Mouse (Mus musculus) hindbrain, embryonic 13.5 days (tissue): ENCODE measurements around the gene Npw. TPM values are rescaled to one million over a fixed set of nuclear protein-coding genes. Genes with fewer than 3 reads are reported as not detected.

ENCODE experiments used
- polyA plus RNA-seq: library from polyadenylated mRNA; unstranded; fragments of >200 nt; fragmentation: Nextera tagmentation; extraction: Ambion mirVana; gene quantifications from 2 replicates; pipeline ENCODE4 v1.2.1, GENCODE M21; 2015

The Npw gene
- polyA plus RNA-seq, 1 experiment from 2014 or later: not detected

Other genes starting within 250 kb of the Npw start
- gene Rnps1, start 243.9 kb downstream of the Npw start, polyA plus RNA-seq: 328 and 342 TPM in 2 replicates
- 47.4 and 55.6 TPM in 2 replicates for gene Eci1, start 231.8 kb downstream of the Npw start, polyA plus RNA-seq
- gene Dnase1l2, start 215.4 kb downstream of the Npw start, polyA plus RNA-seq: 5.1 and 6.0 TPM in 2 replicates
- gene E4f1, start 188.1 kb downstream of the Npw start, polyA plus RNA-seq: 41.9 and 43.5 TPM in 2 replicates
- gene Pgp, start 188.1 kb downstream of the Npw start, polyA plus RNA-seq: 55.4 and 56.9 TPM in 2 replicates
- 0.27 and 1.2 TPM in 2 replicates for gene Bricd5, start 184.6 kb downstream of the Npw start, polyA plus RNA-seq
- gene Mlst8, start 179.4 kb downstream of the Npw start, polyA plus RNA-seq: 35.5 and 36.1 TPM in 2 replicates
- gene Caskin1, start 169.9 kb downstream of the Npw start, polyA plus RNA-seq: 32.8 and 34.3 TPM in 2 replicates
- 86.0 and 89.9 TPM in 2 replicates for gene Traf7, start 130.5 kb downstream of the Npw start, polyA plus RNA-seq
- 2.8 and 3.1 TPM in 2 replicates for gene Rab26, start 124.2 kb downstream of the Npw start, polyA plus RNA-seq
- 20.1 and 21.6 TPM in 2 replicates for gene Pkd1, start 108.6 kb downstream of the Npw start, polyA plus RNA-seq
- 67.9 and 76.0 TPM in 2 replicates for gene Tsc2, start 25.8 kb downstream of the Npw start, polyA plus RNA-seq
- gene Nthl1, start 25.8 kb downstream of the Npw start, polyA plus RNA-seq: 8.2 and 8.8 TPM in 2 replicates
- 32.7 and 34.3 TPM in 2 replicates for gene Slc9a3r2, start 8.1 kb downstream of the Npw start, polyA plus RNA-seq
- gene Zfp598, start 11.2 kb upstream of the Npw start, polyA plus RNA-seq: 17.7 and 17.8 TPM in 2 replicates
- 114 and 115 TPM in 2 replicates for gene Syngr3, start 31.5 kb upstream of the Npw start, polyA plus RNA-seq
- 38.7 and 38.9 TPM in 2 replicates for gene Gfer, start 37.7 kb upstream of the Npw start, polyA plus RNA-seq
- 2.9 and 3.4 TPM in 2 replicates for gene Noxo1, start 37.8 kb upstream of the Npw start, polyA plus RNA-seq
- 69.0 and 70.6 TPM in 2 replicates for gene Tbl3, start 49.2 kb upstream of the Npw start, polyA plus RNA-seq
- 0.27 TPM in 1 of 2 replicates, not detected in the other for gene Rnf151, start 59.6 kb upstream of the Npw start, polyA plus RNA-seq
- gene Rps2, start 59.7 kb upstream of the Npw start, polyA plus RNA-seq: 782 and 783 TPM in 2 replicates
- gene Ndufb10, start 66.0 kb upstream of the Npw start, polyA plus RNA-seq: 259 and 262 TPM in 2 replicates
- gene Rpl3l, start 69.4 kb upstream of the Npw start, polyA plus RNA-seq: not detected in 2 replicates
- 20.2 and 24.0 TPM in 2 replicates for gene Msrb1, start 78.2 kb upstream of the Npw start, polyA plus RNA-seq
- gene Hs3st6, start 94.5 kb upstream of the Npw start, polyA plus RNA-seq: 0.28 and 0.45 TPM in 2 replicates
- gene Meiob, start 145.8 kb upstream of the Npw start, polyA plus RNA-seq: not detected in 2 replicates
- gene Hagh, start 181.7 kb upstream of the Npw start, polyA plus RNA-seq: 49.7 and 51.7 TPM in 2 replicates
- gene Fahd1, start 191.9 kb upstream of the Npw start, polyA plus RNA-seq: 18.6 and 20.1 TPM in 2 replicates
- 0.17 and 0.25 TPM in 2 replicates for gene Igfals, start 207.5 kb upstream of the Npw start, polyA plus RNA-seq
- gene Nubp2, start 227.9 kb upstream of the Npw start, polyA plus RNA-seq: 71.3 and 74.4 TPM in 2 replicates
- gene Spsb3, start 228.2 kb upstream of the Npw start, polyA plus RNA-seq: 72.8 and 80.0 TPM in 2 replicates
- gene Eme2, start 236.6 kb upstream of the Npw start, polyA plus RNA-seq: 31.4 and 31.8 TPM in 2 replicates
- gene Mrps34, start 236.7 kb upstream of the Npw start, polyA plus RNA-seq: 77.0 and 77.6 TPM in 2 replicates
- gene Nme3, start 238.0 kb upstream of the Npw start, polyA plus RNA-seq: 78.4 and 82.7 TPM in 2 replicates